Mouse (Mus musculus) limb, embryonic 11.5 days (tissue): ENCODE measurements at regions not wholly inside any gene's neighbourhood (a gene's known extent, or its start where the extent isn't known, plus 50 kb on each side); places are given as distances from the start of the nearest gene placed in this dataset.

Source experiments
- ATAC-seq: fragments of 200-750 bp; cut with Nextera tagmentation; 2 replicates; pipeline ENCODE4 v1.8.0; 2017; ENCODE audit warnings: low read depth; ENCODE audit not compliant: insufficient number of reproducible peaks, low FRiP score, low TSS enrichment
- DNase-seq: peaks from one replicate; pipeline ENCODE4 v3.0.0-alpha.2; 2015; ENCODE audit warnings: low spot score
- H3K27ac ChIP-seq: fragments of 300-500 bp; sonication (generic); replicated peaks from 2 replicates; pipeline ENCODE4 v1.5.1; 2014; ENCODE audit warnings: low read depth, mild to moderate bottlenecking, low read length
- H3K27me3 ChIP-seq: fragments of 300-500 bp; sonication (generic); 2 replicates; pipeline ENCODE4 v1.6.1; 2014; ENCODE audit warnings: mild to moderate bottlenecking, low read length, mixed read lengths; ENCODE audit not compliant: control insufficient read depth, insufficient read depth
- H3K36me3 ChIP-seq: fragments of 300-500 bp; sonication (generic); 2 replicates; pipeline ENCODE4 v1.6.1; 2014; ENCODE audit warnings: mild to moderate bottlenecking, low read length, moderate library complexity, mixed read lengths; ENCODE audit not compliant: control insufficient read depth, insufficient read depth
- H3K4me1 ChIP-seq: fragments of 300-500 bp; sonication (generic); 2 replicates; pipeline ENCODE4 v1.6.1; 2014; ENCODE audit warnings: low read length, mixed read lengths; ENCODE audit not compliant: control insufficient read depth, insufficient read depth
- H3K4me2 ChIP-seq: fragments of 300-500 bp; sonication (generic); 2 replicates; pipeline ENCODE4 v1.6.1; 2014; ENCODE audit warnings: low read depth, mild to moderate bottlenecking, moderate library complexity; ENCODE audit not compliant: severe bottlenecking
- H3K4me3 ChIP-seq: fragments of 300-500 bp; sonication (generic); 2 replicates; pipeline ENCODE4 v1.5.1; 2014; ENCODE audit warnings: low read depth, low read length
- H3K9ac ChIP-seq: fragments of 300-500 bp; sonication (generic); 2 replicates; pipeline ENCODE4 v1.6.1; 2014; ENCODE audit warnings: mild to moderate bottlenecking, low read length
- H3K9me3 ChIP-seq: fragments of 300-500 bp; sonication (generic); 2 replicates; pipeline ENCODE4 v1.6.1; 2016; ENCODE audit warnings: low read length; ENCODE audit not compliant: control insufficient read depth
- WGBS: fragments of 180-500 bp; shearing (Covaris S2); extraction: QIAGEN DNeasy Blood & Tissue Kit; methylation state at CpG from one replicate; pipeline ENCODE4 v1.1.7; 2014; 5-methylcytosine and 5-hydroxymethylcytosine counted together

GRCm38 (mm10) chr3:149224271-149224670 is 233.9 kb upstream of the Adgrl2 start:
- no peaks in the 10 kb centered on the region for H3K9me3 ChIP-seq
- H3K4me3 ChIP-seq, result no peak overlapping the region
- DNase-seq, result no peak
- H3K27ac ChIP-seq, result no peak overlapping the region
- 94% methylated on average over 4 of the region's 4 CpGs for WGBS
- H3K9ac ChIP-seq, result no peak overlapping the region
- H3K4me1 ChIP-seq, result no peaks in the 10 kb centered on the region
- ATAC-seq, result no peak
- no peaks in the 10 kb centered on the region for H3K27me3 ChIP-seq
- H3K4me2 ChIP-seq, result no peak overlapping the region
- no peaks in the 10 kb centered on the region for H3K36me3 ChIP-seq

- H3K27me3 ChIP-seq, result no peaks in the 10 kb centered on the region
- H3K4me1 ChIP-seq, result no peaks in the 10 kb centered on the region
- H3K9me3 ChIP-seq, result no peaks in the 10 kb centered on the region
- 91% methylated on average over 5 of the region's 5 CpGs for WGBS
- no peak overlapping the region for H3K4me2 ChIP-seq
- DNase-seq (no peak), ATAC-seq (no peak)
- H3K9ac ChIP-seq, result no peak overlapping the region
- H3K27ac ChIP-seq, result no peak overlapping the region
- H3K36me3 ChIP-seq, result no peaks in the 10 kb centered on the region
- H3K4me3 ChIP-seq, result no peak overlapping the region
Measured at GRCm38 (mm10) chr3:149223776-149224175, 233.4 kb upstream of the Adgrl2 start.

GRCm38 (mm10) chr3:149220958-149221357 is 230.6 kb upstream of the Adgrl2 start:
- ATAC-seq, result no peak
- whole genome bisulfite sequencing, result 73% methylated on average over 4 of the region's 4 CpGs
- no peaks in the 10 kb centered on the region for H3K4me1 ChIP-seq
- DNase-seq, result no peak
- no peak overlapping the region for H3K4me2 ChIP-seq
- no peak overlapping the region for H3K27ac ChIP-seq
- H3K4me3 ChIP-seq, result no peak overlapping the region
- H3K9ac ChIP-seq, result no peak overlapping the region
- H3K9me3 ChIP-seq, result no peaks in the 10 kb centered on the region
- H3K27me3 ChIP-seq, result no peaks in the 10 kb centered on the region
- no peaks in the 10 kb centered on the region for H3K36me3 ChIP-seq

GRCm38 (mm10) chr3:149220304-149220951 is 230.1 kb upstream of the Adgrl2 start:
- Histone ChIP-seq H3K9ac (no peak overlapping the region), H3K4me2 (no peak overlapping the region), H3K36me3 (no peaks in the 10 kb centered on the region), H3K27ac (no peak overlapping the region), H3K4me1 (no peaks in the 10 kb centered on the region), H3K4me3 (no peak overlapping the region), H3K27me3 (no peaks in the 10 kb centered on the region), H3K9me3 (no peaks in the 10 kb centered on the region)
- ATAC-seq (no peak), DNase-seq (no peak)
- WGBS, result 72% methylated on average over 8 of the region's 8 CpGs

DNA sequence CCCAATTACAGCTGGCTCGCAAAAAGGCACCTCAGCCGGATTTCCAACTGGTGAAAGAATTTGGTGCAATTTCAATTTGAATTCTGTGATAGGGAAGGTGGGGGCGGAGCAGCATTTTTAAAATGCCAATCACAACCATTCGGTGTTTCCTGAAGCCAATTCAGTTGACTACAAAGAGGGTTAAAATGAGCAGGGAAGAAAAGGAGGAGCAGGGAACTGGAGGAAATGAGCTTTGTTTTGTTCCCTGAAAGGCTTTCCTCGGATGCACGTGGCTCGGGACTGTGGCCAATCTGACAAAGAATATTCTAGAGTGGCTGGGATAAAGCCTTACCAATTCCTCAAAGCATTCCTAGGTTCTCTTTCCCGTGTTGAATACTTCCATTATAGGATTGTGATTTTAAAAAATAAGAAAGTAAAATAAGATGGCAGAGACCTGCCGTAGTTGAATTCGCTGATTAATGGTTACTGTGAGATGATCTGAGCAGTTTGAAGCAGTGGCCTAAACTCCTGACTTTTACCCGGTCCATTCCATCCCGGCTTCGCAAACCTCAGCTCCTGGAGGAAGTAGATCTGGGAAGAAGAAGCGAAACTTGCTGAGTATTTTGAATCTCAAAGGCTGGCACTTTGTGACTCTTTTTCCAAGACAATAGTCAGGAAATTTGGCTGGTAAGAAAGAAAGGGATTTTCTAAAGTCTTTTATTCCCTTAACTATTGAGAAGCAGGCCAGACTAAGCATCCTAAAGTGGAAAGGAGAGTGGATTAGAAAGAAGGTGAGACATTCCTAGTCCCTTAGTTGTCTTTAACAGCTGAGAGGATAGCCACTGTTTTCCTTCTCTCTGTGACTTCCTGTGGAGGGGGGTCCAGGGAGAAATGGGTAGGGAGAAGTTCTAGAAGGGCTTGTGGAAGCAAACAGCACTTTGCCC is 229.3 kb upstream of the Adgrl2 start:
- WGBS, result 48% methylated on average over 14 of the region's 14 CpGs
- Histone ChIP-seq H3K4me1 (no peaks in the 10 kb centered on the region), H3K36me3 (no peaks in the 10 kb centered on the region), H3K27ac (no peak overlapping the region), H3K4me2 (no peak overlapping the region), H3K9ac (no peak overlapping the region), H3K9me3 (no peaks in the 10 kb centered on the region), H3K4me3 (no peak overlapping the region), H3K27me3 (no peaks in the 10 kb centered on the region)
- ATAC-seq (no peak), DNase-seq (no peak)

- WGBS, result 90% methylated on average over 9 of the region's 9 CpGs
- Histone ChIP-seq H3K4me2 (no peak overlapping the region), H3K4me1 (no peaks in the 10 kb centered on the region), H3K9ac (no peak overlapping the region), H3K36me3 (no peaks in the 10 kb centered on the region), H3K9me3 (no peaks in the 10 kb centered on the region), H3K27me3 (no peaks in the 10 kb centered on the region), H3K27ac (no peak overlapping the region), H3K4me3 (no peak overlapping the region)
- DNase-seq (no peak), ATAC-seq (no peak)
Measured at GRCm38 (mm10) chr3:149217916-149218803, 227.8 kb upstream of the Adgrl2 start.

GRCm38 (mm10) chr3:149216759-149217400 is 226.5 kb upstream of the Adgrl2 start:
- Histone ChIP-seq H3K4me3 (no peak overlapping the region), H3K4me2 (no peak overlapping the region), H3K9me3 (no peaks in the 10 kb centered on the region), H3K36me3 (no peaks in the 10 kb centered on the region), H3K9ac (no peak overlapping the region), H3K4me1 (no peaks in the 10 kb centered on the region), H3K27me3 (no peaks in the 10 kb centered on the region), H3K27ac (no peak overlapping the region)
- ATAC-seq (no peak), DNase-seq (no peak)
- 69% methylated on average over 11 of the region's 11 CpGs for WGBS

- WGBS, result 95% methylated on average over 2 of the region's 2 CpGs
- H3K36me3 ChIP-seq, result no peaks in the 10 kb centered on the region
- H3K4me3 ChIP-seq, result no peak overlapping the region
- ATAC-seq, result no peak
- no peak for DNase-seq
- H3K4me2 ChIP-seq, result no peak overlapping the region
- no peaks in the 10 kb centered on the region for H3K9me3 ChIP-seq
- H3K27ac ChIP-seq, result no peak overlapping the region
- no peaks in the 10 kb centered on the region for H3K27me3 ChIP-seq
- H3K9ac ChIP-seq, result no peak overlapping the region
- no peaks in the 10 kb centered on the region for H3K4me1 ChIP-seq
Measured at GRCm38 (mm10) chr3:149215691-149216090, 225.3 kb upstream of the Adgrl2 start.
